Mouse (Mus musculus): ENCODE data around the gene Ctdsp2. TPM values are rescaled to one million over a fixed set of nuclear protein-coding genes. Genes with fewer than 3 reads are reported as not detected.

Ctdsp2 gene
- polyA plus RNA-seq, 1 experiment from 2014 or later = 42.6 TPM

DNA sequence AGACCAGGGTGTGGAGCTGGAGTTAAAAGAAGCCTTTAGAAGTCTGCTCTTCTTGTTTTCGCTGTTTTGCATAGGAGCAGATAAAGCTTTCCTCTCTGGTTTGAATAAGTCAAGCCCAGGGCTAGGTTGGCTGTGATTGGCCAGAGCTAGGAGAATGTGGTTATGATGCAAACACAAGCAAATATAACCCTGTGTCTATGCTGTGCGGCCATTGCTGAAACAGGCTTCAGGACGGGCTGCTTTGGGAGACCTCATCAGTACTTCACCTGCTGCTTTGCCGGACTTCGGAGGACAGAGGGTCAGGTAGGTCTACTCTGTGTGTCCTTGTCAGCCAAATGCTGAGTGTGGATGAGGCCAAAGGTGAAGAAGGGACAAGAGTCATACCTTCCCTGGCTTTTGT is 22.0 kb downstream of the Ctdsp2 start, which contains the start of gene Avil:
Gene Avil, plus strand, starts transcription at position 181 of the 400 bp plus-strand sequence.
- no peak within 1 kb of the TSS for H3K27ac ChIP-seq
- H3K4me1 ChIP-seq = no peaks in the 10 kb centered on the region
- no peak within 1 kb of the TSS for H3K9ac ChIP-seq
- H3K36me3 ChIP-seq = peaks cover 36% of the 10 kb centered on the region
- no peak within 1 kb of the TSS for H3K4me3 ChIP-seq
- no peak for ATAC-seq (ENCODE audit: low FRiP score, low read depth)
- H3K27me3 ChIP-seq (replicated peaks) = no peaks in the 10 kb centered on the region
- H3K9me3 ChIP-seq = no peaks in the 10 kb centered on the region
- no peak within 1 kb of the TSS for H3K4me2 ChIP-seq (replicated peaks)
- 95% methylated on average over 5 of the region's 5 CpGs for WGBS

DNA sequence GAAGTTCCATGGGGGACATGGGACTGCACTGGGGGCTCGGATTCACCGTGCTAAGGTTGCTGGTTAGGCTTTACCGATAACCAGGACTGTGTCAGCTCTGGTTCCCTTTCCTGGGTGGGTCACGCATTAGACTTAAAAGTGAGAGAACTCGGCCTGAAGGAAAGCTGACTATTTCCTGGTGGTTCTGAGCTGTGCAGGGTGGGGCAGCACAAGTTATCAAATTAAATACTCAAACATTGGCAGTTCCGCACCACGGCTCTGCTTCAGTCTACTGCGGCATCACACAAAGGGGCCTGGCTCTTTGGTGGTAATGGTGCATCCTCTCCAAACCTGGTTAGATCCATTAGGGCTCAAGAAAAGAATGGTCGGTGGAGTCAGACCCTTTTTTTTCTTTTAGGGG is 22.8 kb downstream of the Ctdsp2 start:
- WGBS = 86% methylated on average over 9 of the region's 9 CpGs
- no peak overlapping the region for H3K4me2 ChIP-seq (replicated peaks)
- H3K27ac ChIP-seq = no peak overlapping the region

DNA sequence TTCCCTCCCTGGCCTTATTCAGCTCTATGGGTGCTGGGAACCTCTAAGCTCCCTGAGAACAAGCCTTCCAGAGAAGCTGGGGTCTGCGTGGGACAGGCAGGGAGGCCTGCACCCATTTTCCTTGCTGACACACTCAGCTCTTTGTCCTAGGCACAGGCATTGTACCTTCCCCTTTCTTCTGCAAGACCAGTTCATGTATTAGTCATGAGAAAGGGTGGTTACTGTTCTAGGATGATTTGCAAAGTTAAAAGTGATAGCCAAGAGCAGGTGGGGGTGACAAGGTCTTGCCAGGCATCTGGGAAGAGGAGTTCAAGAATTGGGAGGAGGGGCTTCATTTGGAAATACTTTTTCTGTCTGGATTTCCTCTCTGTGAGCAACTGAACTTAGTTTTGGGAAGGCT is 23.5 kb downstream of the Ctdsp2 start:
- H3K27ac ChIP-seq = no peak overlapping the region
- H3K36me3 ChIP-seq = peaks cover 29% of the 10 kb centered on the region
- H3K4me2 ChIP-seq (replicated peaks) = no peak overlapping the region
- no peak for ATAC-seq (ENCODE audit: low FRiP score, low read depth)
- no peaks in the 10 kb centered on the region for H3K4me1 ChIP-seq
- H3K9ac ChIP-seq = no peak overlapping the region
- H3K27me3 ChIP-seq (replicated peaks) = no peaks in the 10 kb centered on the region
- H3K9me3 ChIP-seq = no peaks in the 10 kb centered on the region
- 91% methylated on average over 1 of the region's 1 CpGs for WGBS
- no peak overlapping the region for H3K4me3 ChIP-seq

More for the DNA sequence above, 22.8 kb downstream of the Ctdsp2 start:
- Histone ChIP-seq H3K9ac (no peak overlapping the region), H3K4me1 (no peaks in the 10 kb centered on the region), H3K36me3 (peaks cover 29% of the 10 kb centered on the region), H3K4me3 (no peak overlapping the region), H3K27me3 (replicated peaks) (no peaks in the 10 kb centered on the region), H3K9me3 (no peaks in the 10 kb centered on the region)
- ATAC-seq (ENCODE audit: low FRiP score, low read depth) = no peak

DNA sequence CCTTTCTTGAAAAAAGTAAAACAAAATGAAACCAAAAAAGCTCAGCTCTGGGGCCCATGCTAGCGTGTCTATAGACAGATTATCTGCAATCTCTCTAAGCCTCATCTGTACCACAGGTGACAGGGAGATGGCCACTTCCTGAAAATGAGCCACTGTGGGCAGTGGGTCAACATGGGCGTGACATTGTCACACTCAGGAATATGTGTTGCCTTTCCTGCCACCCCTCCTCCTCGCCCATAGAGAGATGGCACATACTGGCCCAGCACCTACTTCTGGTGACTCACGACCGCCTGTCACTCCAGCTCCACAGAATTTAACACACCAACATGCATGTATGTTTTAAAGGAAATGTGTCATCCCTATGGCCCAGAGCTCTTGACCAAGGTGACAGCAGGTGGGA is 24.2 kb downstream of the Ctdsp2 start:
- no peaks in the 10 kb centered on the region for H3K27me3 ChIP-seq (replicated peaks)
- H3K4me2 ChIP-seq (replicated peaks) = no peak overlapping the region
- no peak for ATAC-seq (ENCODE audit: low FRiP score, low read depth)
- H3K27ac ChIP-seq = no peak overlapping the region
- WGBS = 93% methylated on average over 5 of the region's 5 CpGs
- no peaks in the 10 kb centered on the region for H3K9me3 ChIP-seq
- no peak overlapping the region for H3K4me3 ChIP-seq
- H3K36me3 ChIP-seq = peaks cover 22% of the 10 kb centered on the region
- no peak overlapping the region for H3K9ac ChIP-seq
- no peaks in the 10 kb centered on the region for H3K4me1 ChIP-seq

DNA sequence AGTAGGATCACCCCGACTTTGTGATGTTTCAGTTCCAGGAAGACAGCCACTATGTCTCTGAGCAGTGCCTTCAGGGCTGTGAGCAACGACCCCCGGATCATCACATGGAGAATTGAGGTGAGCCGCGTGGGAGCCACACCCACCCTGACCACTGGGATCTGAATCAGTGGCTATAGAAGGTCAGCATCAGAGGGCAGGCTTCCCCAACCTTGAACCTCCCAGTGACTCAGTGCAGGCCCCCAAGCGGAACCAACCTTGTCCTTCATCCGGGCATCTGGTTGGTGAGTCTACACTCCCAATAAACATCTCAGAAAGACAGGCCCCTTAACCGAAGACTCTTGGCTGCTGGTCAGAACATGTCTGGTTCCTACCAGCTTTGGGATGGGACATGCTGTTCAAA is 24.8 kb downstream of the Ctdsp2 start:
- no peaks in the 10 kb centered on the region for H3K27me3 ChIP-seq (replicated peaks)
- H3K4me1 ChIP-seq = no peaks in the 10 kb centered on the region
- no peak for ATAC-seq (ENCODE audit: low FRiP score, low read depth)
- peaks cover 17% of the 10 kb centered on the region for H3K36me3 ChIP-seq
- no peak overlapping the region for H3K27ac ChIP-seq
- no peak overlapping the region for H3K4me2 ChIP-seq (replicated peaks)
- H3K9ac ChIP-seq = no peak overlapping the region
- no peak overlapping the region for H3K4me3 ChIP-seq
- WGBS = 86% methylated on average over 8 of the region's 8 CpGs
- no peaks in the 10 kb centered on the region for H3K9me3 ChIP-seq

DNA sequence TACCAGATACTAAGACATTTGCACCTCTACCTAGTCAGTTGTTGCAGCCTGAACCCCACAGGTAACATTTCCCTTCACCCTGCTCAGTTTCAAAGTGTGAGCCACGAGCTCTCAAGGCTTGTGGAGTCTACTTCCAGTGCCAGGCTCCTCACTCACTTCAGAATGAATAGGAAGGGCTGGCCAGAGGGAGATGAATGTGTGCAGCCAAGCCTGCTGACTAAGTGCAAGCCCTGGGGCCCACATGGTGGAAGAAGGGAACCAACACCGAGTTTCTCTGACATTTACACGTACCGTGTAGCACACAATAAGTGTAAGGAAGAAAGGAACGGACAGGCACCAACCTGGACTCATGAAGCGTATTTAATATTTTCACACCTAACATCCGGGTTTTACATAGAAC is 25.3 kb downstream of the Ctdsp2 start:
- Histone ChIP-seq H3K9ac (no peak overlapping the region), H3K27me3 (replicated peaks) (no peaks in the 10 kb centered on the region), H3K4me1 (no peaks in the 10 kb centered on the region), H3K4me2 (replicated peaks) (no peak overlapping the region), H3K36me3 (peaks cover 12% of the 10 kb centered on the region), H3K4me3 (no peak overlapping the region), H3K27ac (no peak overlapping the region), H3K9me3 (no peaks in the 10 kb centered on the region)
- no peak for ATAC-seq (ENCODE audit: low FRiP score, low read depth)
- 83% methylated on average over 7 of the region's 7 CpGs for WGBS

DNA sequence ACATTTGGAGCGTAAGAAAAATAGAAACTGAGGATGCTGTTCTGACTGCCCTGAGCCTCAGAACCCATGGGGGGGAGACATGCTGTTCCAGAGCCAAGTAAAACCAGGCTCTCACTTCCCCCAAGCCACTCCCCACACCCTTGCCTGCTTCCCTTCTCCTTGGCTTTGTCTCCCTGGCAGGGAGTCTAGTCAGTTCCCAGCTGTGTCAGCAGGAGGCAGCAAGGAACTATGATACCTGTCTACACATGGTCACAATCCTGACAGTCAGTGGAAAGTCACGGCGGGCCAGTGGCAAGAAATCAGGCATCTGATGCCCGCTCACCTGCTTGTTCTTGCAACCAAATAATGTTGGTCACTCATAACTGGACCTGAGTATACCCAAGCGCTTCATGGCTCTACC is 38.0 kb downstream of the Ctdsp2 start:
- Histone ChIP-seq H3K4me2 (replicated peaks) (no peak overlapping the region), H3K27me3 (replicated peaks) (no peaks in the 10 kb centered on the region), H3K36me3 (0 out of 2 replicates have a peak, but pooled peaks cover 2% of the 10 kb centered on the region), H3K27ac (no peak overlapping the region), H3K4me3 (no peak overlapping the region), H3K9me3 (no peaks in the 10 kb centered on the region), H3K9ac (no peak overlapping the region), H3K4me1 (no peaks in the 10 kb centered on the region)
- 76% methylated on average over 5 of the region's 5 CpGs for WGBS
- ATAC-seq (ENCODE audit: low FRiP score, low read depth) = no peak

DNA sequence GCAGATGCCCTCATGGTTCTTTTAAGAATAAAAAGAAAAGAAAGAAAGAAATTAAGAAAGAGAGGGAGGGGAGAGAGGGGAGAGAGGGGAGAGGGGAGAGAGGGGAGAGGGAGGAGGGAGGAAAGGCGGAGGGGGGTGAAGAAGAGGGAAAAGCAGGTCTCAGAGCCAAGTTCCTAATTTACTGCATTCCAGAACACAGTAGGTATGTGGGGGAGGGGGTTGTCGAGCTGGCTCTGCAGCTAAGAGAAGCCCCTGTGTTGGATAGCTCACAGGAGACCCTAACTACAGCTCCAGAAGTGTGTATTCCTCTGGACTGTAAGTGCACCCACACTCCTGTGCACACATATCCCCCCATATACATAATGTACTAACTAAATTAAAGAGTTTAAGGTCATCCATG is 38.6 kb downstream of the Ctdsp2 start:
- H3K4me2 ChIP-seq (replicated peaks) = no peak overlapping the region
- WGBS = 10% methylated on average over 2 of the region's 2 CpGs
- no peak overlapping the region for H3K9ac ChIP-seq
- no peak overlapping the region for H3K27ac ChIP-seq
- H3K27me3 ChIP-seq (replicated peaks) = no peaks in the 10 kb centered on the region
- H3K36me3 ChIP-seq = peaks cover 8% of the 10 kb centered on the region
- no peaks in the 10 kb centered on the region for H3K9me3 ChIP-seq
- no peak for ATAC-seq (ENCODE audit: low FRiP score, low read depth)
- H3K4me3 ChIP-seq = no peak overlapping the region
- no peaks in the 10 kb centered on the region for H3K4me1 ChIP-seq

DNA sequence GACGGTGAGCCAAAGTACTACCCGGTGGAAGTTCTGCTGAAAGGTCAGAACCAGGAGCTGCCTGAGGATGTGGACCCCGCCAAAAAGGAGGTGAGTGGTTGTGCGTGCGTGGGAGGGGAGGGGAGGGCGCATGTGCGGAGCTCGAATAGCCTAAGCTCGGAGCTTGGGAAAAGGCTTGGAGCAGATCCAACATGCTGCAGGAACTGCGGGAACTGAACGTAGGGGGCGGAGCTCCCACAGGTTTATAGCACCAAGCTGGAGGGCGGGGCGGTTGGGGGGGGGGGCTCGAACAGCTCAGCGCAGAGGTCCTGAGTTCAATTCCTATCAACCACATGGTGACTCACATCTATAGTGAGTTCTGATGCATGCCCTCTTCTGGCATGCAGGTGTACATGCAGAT is 39.9 kb downstream of the Ctdsp2 start:
- no peak overlapping the region for H3K4me3 ChIP-seq
- peaks cover 20% of the 10 kb centered on the region for H3K36me3 ChIP-seq
- no peak overlapping the region for H3K27ac ChIP-seq
- no peaks in the 10 kb centered on the region for H3K27me3 ChIP-seq (replicated peaks)
- H3K4me2 ChIP-seq (replicated peaks) = no peak overlapping the region
- no peaks in the 10 kb centered on the region for H3K4me1 ChIP-seq
- 75% methylated on average over 16 of the region's 16 CpGs for WGBS
- H3K9ac ChIP-seq = no peak overlapping the region
- no peak for ATAC-seq (ENCODE audit: low FRiP score, low read depth)
- no peaks in the 10 kb centered on the region for H3K9me3 ChIP-seq

DNA sequence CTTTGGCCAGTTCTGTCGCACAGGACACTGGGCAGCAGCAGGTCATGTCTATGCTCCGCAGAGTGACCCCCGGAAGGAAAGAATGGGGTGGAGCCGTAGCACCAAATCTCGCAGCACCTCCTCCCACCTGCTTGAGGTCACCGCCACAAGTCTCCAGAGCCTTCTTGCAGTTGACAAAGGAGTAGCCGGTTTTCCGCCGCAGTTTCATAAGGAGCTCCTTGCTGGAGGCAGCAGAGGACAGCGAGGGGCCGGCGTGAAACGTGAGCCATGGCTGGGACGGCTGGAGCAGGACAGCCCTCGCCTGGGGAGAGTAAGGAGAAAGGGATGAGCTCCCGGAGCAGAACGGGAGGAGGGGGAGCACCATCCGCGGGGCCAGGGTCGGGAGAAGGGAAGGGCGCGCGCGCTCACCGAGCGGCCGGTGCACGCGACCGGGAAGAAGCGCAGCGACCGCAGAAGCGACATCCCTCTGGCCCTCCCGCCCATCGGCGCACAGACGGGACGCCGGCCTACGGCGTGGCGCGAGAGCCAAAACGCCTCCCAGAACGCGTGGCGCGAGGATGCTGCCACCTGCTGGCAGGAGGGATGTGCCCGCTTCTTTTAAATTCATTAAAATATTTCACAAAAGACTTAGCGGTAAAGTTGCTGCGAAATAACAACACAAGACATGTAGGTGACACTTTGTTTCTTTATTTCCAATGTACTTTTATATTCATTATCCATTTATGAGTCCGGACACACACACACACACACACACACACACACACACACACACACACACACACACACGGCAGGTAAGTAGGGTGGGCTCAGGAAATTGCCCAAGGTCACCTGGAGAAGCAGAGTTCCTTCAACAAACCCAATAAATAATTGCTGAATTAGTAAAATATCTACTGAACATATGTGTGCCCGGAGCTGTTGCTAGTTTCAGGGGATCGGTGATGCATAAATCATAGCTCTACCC is 52.1 kb downstream of the Ctdsp2 start, which contains the start of gene Tsfm:
Gene Tsfm, minus strand, starts transcription at position 505 of the 961 bp plus-strand sequence.
- Histone ChIP-seq H3K27me3 (replicated peaks) (no peaks in the 10 kb centered on the region), H3K9me3 (no peaks in the 10 kb centered on the region), H3K4me3 (peak within 1 kb of the TSS; percentile 75), H3K27ac (no peak within 1 kb of the TSS), H3K36me3 (peaks cover 31% of the 10 kb centered on the region), H3K4me1 (peaks cover 9% of the 10 kb centered on the region; the same call in 1 of the 2 replicates), H3K4me2 (replicated peaks) (peak within 1 kb of the TSS; percentile 91), H3K9ac (peak within 1 kb of the TSS; percentile 85)
- 5% methylated on average over 56 of the region's 56 CpGs for WGBS
- peak; percentile 83 for ATAC-seq (ENCODE audit: low FRiP score, low read depth)

DNA sequence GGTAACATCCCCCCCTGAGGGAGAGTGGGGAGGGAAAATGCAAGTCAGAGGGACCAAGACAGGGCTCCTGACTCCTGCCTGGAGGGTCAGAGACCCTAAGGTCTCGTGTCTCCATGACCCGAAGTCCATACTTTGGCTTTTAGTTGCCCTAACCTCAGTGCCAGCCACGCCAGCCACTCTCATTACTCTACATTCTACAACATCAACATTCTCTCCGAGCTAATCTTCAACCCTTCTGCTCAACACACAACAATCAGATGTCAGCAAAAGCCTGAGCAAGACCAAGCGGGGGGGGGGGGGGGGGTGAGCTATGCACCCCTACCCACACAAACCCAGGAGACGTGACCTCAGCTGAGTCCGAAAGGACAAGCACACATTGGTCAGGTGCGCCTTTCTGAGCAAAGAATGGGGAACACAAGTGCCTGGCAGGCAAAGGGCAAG is 54.8 kb downstream of the Ctdsp2 start:
- H3K4me2 ChIP-seq (replicated peaks) = no peak overlapping the region
- WGBS = 85% methylated on average over 8 of the region's 8 CpGs
- no peak overlapping the region for H3K27ac ChIP-seq
- no peak overlapping the region for H3K9ac ChIP-seq
- H3K4me1 ChIP-seq = peaks cover 9% of the 10 kb centered on the region; the same call in 1 of the 2 replicates
- H3K36me3 ChIP-seq = peaks cover 4% of the 10 kb centered on the region
- no peaks in the 10 kb centered on the region for H3K27me3 ChIP-seq (replicated peaks)
- H3K9me3 ChIP-seq = no peaks in the 10 kb centered on the region
- ATAC-seq (ENCODE audit: low FRiP score, low read depth) = no peak
- H3K4me3 ChIP-seq = no peak overlapping the region

DNA sequence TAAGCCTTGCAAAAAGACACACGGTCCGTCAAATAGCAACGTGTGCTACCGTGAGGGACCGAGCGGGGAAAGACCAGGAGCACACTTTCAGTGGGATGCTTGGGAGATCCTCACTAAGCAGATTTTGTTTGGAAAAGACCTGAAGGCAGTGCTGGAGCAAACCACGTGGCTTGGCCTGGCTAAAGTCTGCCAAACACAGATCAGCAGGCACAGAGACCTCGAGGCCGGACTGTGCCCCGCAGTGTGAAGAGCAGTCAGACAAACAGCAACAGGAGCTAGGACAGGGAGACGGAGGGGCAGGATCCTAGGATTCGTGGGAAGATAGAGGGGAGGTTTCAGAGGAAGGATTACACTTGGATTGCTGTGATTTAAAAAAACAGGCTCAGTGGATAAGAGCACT is 57.8 kb downstream of the Ctdsp2 start:
- ATAC-seq (ENCODE audit: low FRiP score, low read depth) = no peak
- WGBS = 88% methylated on average over 12 of the region's 12 CpGs
- H3K4me2 ChIP-seq (replicated peaks) = no peak overlapping the region
- no peaks in the 10 kb centered on the region for H3K36me3 ChIP-seq
- no peak overlapping the region for H3K4me3 ChIP-seq
- H3K9me3 ChIP-seq = no peaks in the 10 kb centered on the region
- peaks cover 4% of the 10 kb centered on the region; the same call in 1 of the 2 replicates for H3K27me3 ChIP-seq (replicated peaks)
- H3K9ac ChIP-seq = no peak overlapping the region
- H3K27ac ChIP-seq = no peak overlapping the region
- peaks cover 5% of the 10 kb centered on the region; the same call in 1 of the 2 replicates for H3K4me1 ChIP-seq
